Mouse (Mus musculus) MEL (cell line): ENCODE results near the gene Lsm11.

Experiments used
- CHD1 ChIP-seq: IDR thresholded peaks from 2 replicates; pipeline ENCODE4 v1.6.1; 2012; ENCODE audit warnings: low read depth, mild to moderate bottlenecking, inconsistent platforms, low read length, improper control_type of control experiment
- CTCF ChIP-seq, 3 experiments: IDR thresholded peaks in 2 of 3; conservative IDR thresholded peaks in 1 of 3; 2 replicates each; pipeline ENCODE4 v1.5.1; 2011 to 2012; ENCODE audit warnings: low read length in 3 of 3, low read depth in 2 of 3, mild to moderate bottlenecking in 2 of 3, improper control_type of control experiment in 1 of 3, inconsistent platforms in 1 of 3, mixed read lengths in 1 of 3, moderate library complexity in 1 of 3; ENCODE audit not compliant: control insufficient read depth in 1 of 3, insufficient read depth in 1 of 3, poor library complexity in 1 of 3, severe bottlenecking in 1 of 3
- NELFE ChIP-seq: IDR thresholded peaks from 2 replicates; pipeline ENCODE4 v1.6.1; 2011; ENCODE audit warnings: low read depth, low read length, improper control_type of control experiment
- POLR2A ChIP-seq, 2 experiments: IDR thresholded peaks; 2 replicates each; pipeline ENCODE4 v1.6.1; 2011 to 2012; ENCODE audit warnings: low read length in 2 of 2, mild to moderate bottlenecking in 2 of 2, control low read depth in 1 of 2, improper control_type of control experiment in 1 of 2, low read depth in 1 of 2, moderate library complexity in 1 of 2; ENCODE audit not compliant: control insufficient read depth in 1 of 2, insufficient read depth in 1 of 2, poor library complexity in 1 of 2
- RAD21 ChIP-seq: IDR thresholded peaks from 2 replicates; pipeline ENCODE4 v1.6.1; 2011; ENCODE audit warnings: mild to moderate bottlenecking, low read depth, low read length, improper control_type of control experiment

- TF ChIP-seq NELFE: no peak
- TF ChIP-seq CTCF (IDR thresholded peaks at IDR 0.05 in 2 of 3, conservative IDR thresholded peaks at IDR 0.05 in 1 of 3; ENCODE audit: control insufficient read depth in 1 of 3, insufficient read depth in 1 of 3, low read depth in 2 of 3, low read length in 3 of 3, poor library complexity in 1 of 3, severe bottlenecking in 1 of 3): no peak
- TF ChIP-seq RAD21: no peak
- no peak for TF ChIP-seq CHD1
- no peak for TF ChIP-seq POLR2A (IDR thresholded peaks at IDR 0.05; ENCODE audit: control insufficient read depth in 1 of 2, insufficient read depth in 1 of 2, low read depth in 1 of 2, low read length in 2 of 2, poor library complexity in 1 of 2)
Observed at GRCm38 (mm10) chr11:45906109-45906786, 38.5 kb downstream of the Lsm11 start.
